Mouse (Mus musculus) kidney, adult 18-20 months (tissue): ENCODE results near the gene Cntnap5a.
"Not testable (repeated sequence)": the region's sequence is repeated elsewhere in the genome, so short reads cannot be mapped to it uniquely, and the experiment has no call there.

Source experiments
- DNase-seq: peaks from one replicate; pipeline ENCODE4 v3.0.0; 2021

Cntnap5a gene

GRCm38 (mm10) chr1:116107010-116107723 is 422.6 kb downstream of the Cntnap5a start:
- no peak for DNase-seq

- no peak for DNase-seq
Observed at GRCm38 (mm10) chr1:116107724-116108058, 423.1 kb downstream of the Cntnap5a start.

DNA sequence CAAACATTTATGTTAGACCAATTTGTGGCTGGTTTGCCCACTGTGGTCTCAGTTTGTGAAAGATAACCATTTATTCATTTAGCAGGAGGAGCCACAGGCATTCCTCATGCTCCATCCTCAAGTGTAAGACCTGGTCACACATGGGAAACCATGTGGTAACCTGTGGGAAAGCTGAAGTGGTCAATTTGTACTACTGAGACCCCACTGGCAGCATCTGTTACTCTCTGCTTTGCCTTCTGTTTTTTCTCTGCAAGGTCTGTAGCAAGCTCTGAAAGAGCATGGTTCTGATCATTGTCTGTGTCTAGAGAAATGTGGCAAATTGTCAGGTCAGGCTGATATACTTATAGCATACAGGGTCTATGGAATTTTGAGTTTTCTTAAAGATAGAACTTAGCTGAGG is 423.8 kb downstream of the Cntnap5a start:
- DNase-seq, result no peak

DNA sequence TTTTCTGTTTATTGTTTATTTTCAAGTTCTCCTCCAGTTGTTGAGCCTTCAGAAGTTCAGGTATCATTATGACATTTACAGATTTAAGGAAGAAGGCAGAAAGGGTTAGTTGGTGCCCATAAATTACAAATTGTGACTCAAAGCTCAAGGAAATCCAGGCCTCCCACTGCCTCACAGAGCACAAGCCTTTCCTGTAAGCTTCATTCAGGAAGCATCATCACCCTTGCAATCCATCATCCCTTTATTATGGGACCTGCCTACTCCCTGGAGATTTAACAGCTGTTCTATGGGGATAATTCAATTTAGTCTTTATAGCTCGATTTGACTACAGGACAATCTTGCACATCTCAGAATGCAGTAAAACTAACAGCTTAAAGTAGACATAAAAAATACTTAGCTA is 441.2 kb downstream of the Cntnap5a start:
- DNase-seq, result no peak

DNA sequence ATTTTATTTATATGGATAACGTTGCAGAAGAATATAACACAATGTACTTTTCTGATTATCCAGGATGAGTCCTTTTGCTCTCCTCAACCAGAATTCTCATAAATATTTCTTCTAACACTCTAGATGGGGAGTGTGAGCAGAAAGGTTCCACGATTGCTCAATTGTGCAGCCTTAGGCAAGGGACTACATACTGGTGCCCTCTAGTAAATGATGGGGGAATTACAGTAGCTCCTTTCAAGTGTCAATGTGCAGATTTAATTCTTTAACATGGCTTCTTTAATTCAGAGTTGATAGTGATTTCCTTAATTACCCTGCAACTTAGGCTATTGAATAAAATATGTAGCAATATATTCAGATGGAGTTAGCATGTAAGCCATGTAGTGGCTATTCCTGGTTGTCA is 442.5 kb downstream of the Cntnap5a start:
- no peak for DNase-seq

GRCm38 (mm10) chr1:116128450-116129246 is 444.1 kb downstream of the Cntnap5a start:
- DNase-seq, result no peak

DNA sequence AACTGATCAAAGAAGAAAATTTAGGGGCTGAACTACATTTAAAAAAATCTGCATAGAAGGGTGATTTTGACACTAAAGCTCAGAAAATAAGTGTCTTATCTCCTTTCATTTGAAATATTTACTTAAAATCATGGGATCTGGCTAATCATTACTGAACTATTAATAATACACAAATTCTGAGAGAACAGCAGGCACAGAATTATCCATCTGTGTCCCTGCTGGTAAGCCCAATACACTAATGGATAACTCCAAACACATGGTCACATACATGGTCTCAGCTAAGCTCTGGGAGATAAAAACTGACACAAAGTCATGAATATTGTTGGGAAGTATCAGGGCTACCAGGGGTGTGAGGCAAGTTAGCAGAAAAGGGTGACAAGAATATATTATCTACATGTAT is 447.9 kb downstream of the Cntnap5a start:
- DNase-seq, result no peak

DNA sequence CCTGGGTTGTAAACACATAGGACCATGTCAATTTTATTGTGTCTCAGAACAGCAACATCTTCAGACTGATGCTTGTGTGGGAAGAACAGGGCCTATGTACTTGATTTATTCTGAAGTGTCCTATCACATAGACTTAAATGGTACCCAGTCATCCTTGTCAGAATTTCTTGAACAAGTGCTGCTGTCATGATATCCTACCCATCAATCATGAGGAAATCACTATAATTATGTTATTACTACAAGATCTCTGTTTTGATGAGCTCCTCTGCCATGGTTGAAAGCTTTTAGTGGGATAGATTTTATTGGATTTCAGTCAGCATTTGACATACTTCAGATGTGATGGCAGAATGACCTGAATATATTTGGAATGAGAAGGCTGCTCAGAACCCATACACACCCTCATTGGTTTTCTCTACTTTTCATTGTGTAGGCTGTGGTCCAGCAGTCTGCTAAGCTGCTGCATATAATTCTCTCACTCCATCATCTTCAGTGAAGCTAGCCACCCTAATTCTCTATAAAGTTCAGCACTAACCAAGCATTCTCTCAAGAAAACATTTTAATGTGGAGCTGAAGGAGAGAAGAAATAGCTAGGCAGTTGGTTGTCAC is 465.3 kb downstream of the Cntnap5a start:
- no peak for DNase-seq

- peak; percentile 6 for DNase-seq
Observed at GRCm38 (mm10) chr1:116184471-116184870, 499.9 kb downstream of the Cntnap5a start.

DNA sequence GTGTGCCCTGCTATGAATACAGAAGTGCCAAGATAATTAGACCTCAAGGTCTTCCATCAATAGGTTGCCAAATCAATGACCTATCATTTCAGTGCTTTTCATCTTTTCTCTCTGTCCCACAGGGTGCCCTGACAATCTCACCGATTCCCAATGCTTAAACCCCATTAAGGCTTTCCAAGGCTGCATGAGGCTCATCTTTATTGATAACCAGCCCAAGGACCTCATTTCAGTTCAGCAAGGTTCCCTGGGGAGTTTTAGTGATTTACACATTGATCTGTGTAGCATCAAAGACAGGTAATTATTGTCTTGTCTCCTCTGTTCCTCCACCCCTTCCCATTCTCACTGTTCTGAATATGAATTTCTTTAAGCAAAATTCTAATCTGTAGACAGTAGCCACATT is 503.6 kb downstream of the Cntnap5a start:
- DNase-seq, result not testable (repeated sequence)

- no peak for DNase-seq
Observed at GRCm38 (mm10) chr1:116192299-116192698, 507.7 kb downstream of the Cntnap5a start.

GRCm38 (mm10) chr1:116216883-116217282 is 532.3 kb downstream of the Cntnap5a start:
- no peak for DNase-seq

DNA sequence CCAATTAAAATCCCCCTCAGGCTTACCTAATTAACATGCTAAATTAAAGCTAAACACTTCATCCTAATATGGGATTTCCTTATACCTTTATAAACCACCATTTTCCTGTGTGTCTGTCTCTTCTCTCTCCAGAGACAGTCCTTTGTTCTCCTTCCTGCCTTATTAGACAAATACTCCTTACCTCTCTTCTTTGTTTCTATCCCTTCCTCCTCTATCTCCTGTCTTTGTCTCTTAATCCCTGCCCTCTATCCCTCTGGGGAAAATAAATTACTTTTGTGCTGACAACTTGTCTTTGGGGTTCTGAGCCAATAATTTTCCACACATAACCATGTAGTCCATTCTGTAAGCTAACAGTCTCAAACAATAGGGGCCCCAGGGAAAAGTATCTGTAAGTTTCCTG is 556.0 kb downstream of the Cntnap5a start:
- no peak for DNase-seq

DNA sequence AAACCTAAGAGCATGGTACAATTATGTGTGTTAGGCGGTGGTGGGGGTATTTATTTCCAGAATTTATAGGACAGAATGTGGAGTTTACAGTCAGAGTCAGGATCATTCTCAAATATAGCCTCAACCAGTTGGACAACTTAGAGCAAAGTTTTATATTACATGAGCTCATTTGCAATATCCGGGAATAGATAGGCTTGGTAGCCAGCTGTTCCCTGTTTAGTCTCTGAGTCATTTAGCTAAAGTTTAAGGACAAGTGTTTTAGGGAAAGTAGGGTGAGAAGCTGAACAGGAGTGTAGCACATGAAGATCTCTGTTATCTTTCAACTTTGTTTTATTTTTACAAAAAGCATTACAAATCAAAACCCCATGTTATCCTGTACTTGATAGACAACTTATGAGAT is 559.3 kb downstream of the Cntnap5a start:
- DNase-seq, result no peak

DNA sequence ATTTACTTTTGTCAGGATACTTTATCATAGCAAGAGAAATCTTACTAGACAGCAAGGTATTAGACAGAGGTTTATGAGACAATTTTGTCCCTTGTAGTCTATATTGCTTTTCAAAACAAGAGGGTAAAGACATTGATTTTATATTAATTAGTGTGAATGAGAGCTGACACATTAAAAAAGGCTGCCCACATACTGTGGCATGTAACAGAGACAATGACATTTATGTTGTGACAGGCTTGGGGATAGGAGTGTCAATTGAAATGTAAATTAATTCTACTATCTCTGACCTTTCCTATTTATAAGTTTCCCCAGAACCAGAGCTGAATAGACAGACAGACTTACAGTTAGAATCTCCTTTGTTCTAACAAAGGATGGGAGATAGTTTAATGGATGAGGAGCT is 596.6 kb downstream of the Cntnap5a start:
- no peak for DNase-seq

DNA sequence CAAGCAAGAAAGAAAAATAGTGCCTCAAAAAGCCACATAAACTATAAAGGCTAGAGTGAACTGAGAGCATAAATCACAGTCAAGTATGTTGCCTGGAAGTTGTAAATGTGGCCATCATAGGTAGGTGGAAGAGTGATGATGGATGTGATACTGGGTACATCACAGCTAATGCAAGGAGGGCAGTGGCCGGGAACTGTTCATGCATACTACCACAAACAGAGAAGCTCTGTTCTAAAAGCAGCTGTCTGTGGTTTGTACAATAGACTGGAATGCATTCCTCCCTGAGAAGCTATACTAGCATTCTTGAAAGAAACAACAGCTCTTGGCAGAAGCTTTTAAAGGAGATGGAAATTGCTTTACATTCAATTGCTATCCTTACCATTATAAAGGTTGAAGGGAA is 599.4 kb downstream of the Cntnap5a start:
- DNase-seq, result no peak

DNA sequence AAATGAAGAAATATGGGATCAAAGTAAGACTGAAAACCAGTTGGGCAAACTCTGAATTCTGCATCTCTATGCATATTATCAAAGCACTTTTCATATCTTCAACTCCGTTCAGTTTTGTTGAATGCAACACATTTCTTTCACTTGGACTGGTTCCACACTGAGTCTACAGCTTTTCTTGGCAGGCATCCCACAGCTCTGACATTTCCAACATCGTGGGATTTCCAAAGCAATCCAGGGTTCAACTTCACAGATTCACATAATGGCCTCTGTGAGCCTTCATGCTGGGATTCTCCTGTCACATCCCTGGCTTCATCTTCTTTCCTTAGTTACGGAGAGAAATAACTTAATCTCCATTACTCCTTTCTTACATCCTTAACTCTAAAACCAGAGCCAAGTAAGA is 622.0 kb downstream of the Cntnap5a start:
- no peak for DNase-seq

- DNase-seq, result no peak
Observed at GRCm38 (mm10) chr1:116311512-116311911, 627.0 kb downstream of the Cntnap5a start.

- DNase-seq, result peak; percentile 2
Observed at GRCm38 (mm10) chr1:116313269-116313668, 628.7 kb downstream of the Cntnap5a start.

DNA sequence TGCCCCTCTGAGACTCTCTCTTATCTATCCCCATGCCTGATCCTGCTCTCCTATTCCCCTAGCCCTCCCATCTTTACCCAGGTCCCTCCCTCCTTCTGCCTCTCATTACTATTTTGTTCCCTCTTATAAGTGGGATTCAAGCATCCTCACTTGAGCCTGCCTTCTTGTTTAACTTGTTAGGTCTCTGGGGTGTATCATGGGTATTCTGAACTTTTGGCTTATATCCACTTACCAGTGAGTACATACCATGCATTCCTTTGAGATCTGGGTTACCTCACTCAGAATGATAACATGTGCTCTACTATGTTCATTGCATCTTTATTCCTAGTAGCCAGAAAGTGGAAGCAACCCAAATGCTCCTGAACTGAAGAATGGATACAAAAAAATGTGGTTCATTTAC is 639.9 kb downstream of the Cntnap5a start:
- DNase-seq, result no peak

DNA sequence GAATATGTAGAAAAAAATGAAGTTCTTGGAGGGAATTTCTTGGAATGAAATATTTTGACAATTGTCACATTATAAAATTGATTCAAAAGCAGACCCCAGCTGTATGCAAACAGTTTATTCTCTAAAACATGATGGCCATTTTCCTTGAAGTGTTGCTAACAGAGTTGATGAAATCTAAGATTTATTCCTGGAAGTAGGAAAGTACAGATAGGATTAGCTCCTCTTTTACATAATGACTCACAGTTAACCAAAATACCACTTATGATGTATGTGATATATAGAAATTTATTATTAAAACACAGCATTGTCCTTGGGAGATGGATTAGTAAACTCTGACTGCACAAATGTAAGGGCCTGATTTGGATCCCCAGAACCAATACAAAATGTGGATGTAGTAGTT is 669.1 kb downstream of the Cntnap5a start:
- DNase-seq, result no peak

DNA sequence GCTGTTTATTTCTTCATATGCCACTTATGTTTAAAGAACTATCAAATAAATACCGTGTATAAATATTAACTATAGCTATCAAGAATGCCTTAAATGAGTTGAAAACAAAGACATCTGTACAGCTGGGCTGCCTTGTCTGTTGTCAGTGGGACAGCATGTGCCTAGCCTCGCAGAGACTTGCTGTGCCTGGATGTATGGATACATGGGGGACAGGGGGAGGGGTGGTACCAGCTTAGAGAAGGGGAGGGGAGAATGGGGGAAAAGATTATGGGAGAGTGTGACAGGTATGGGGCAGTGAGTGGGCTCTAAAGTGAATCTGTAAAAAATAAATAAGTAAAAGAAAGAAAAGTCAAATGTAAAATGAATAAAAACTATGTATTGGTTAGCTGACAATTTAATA is 681.0 kb downstream of the Cntnap5a start:
- DNase-seq, result no peak

DNA sequence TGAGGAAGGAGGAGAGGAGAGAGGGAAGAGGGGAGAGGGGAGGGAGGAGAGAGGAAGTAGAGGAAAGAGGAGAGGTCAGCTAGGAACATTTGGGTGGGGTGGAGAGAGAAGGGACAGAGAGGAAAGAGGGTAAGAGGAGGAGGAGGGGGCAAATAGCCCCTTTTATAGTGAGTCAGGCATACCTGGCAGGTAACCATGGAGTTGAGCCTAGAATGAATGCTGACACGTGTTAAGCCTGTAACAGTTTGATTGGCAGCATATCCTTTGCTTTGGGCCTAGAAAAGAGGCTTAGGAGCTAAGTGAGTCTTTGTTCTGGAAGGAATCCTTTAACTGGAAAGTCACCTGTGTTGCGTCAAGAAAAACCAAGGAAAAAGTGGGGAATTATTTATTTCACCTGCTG is 681.6 kb downstream of the Cntnap5a start:
- no peak for DNase-seq

DNA sequence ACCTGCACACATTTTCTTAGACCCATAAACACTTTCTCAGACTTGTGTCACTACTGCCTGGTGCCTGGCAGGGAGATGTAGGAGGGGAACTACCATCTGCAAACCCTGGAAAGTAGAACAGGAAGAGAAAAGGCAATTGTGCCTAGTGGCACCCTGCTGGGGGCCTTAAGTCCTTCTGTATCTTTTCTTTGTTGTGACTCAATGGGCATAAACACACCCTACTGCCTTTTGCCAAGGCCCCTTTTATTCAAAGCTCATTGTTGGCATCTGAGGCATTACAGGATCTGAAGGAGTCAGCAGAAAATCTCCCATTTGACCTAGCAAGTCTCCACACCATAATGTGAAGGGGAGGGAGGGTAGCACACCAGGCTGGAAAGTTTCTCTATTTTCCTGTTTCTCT is 682.2 kb downstream of the Cntnap5a start:
- DNase-seq, result no peak
